Mouse (Mus musculus) embryonic fibroblast, embryonic 13.5 days (primary cell): Measurements from ENCODE around the gene Plaur. TPM values are rescaled to one million over a fixed set of nuclear protein-coding genes. Genes with fewer than 3 reads are reported as not detected.
"Not testable (repeated sequence)": the region's sequence is repeated elsewhere in the genome, so short reads cannot be mapped to it uniquely, and the experiment has no call there.

ENCODE experiments used
- H3K27ac ChIP-seq: 2 replicates; pipeline ENCODE4 v1.5.1; 2012; ENCODE audit warnings: low read length, control low read depth, inconsistent platforms; ENCODE audit not compliant: insufficient read depth
- H3K4me1 ChIP-seq: 2 replicates; pipeline ENCODE4 v1.6.1; 2011; ENCODE audit warnings: low read length; ENCODE audit not compliant: control insufficient read depth, insufficient read depth
- H3K4me3 ChIP-seq: 2 replicates; pipeline ENCODE4 v1.5.1; 2011; ENCODE audit warnings: mild to moderate bottlenecking, control low read depth, low read length; ENCODE audit not compliant: insufficient read depth
- CTCF ChIP-seq: IDR thresholded peaks from 2 replicates; pipeline ENCODE4 v1.5.1; 2011; ENCODE audit warnings: mild to moderate bottlenecking, control low read depth, low read length, moderate library complexity, borderline replicate concordance; ENCODE audit not compliant: insufficient read depth
- POLR2A ChIP-seq: IDR thresholded peaks from 2 replicates; pipeline ENCODE4 v1.6.1; 2011; ENCODE audit warnings: low read depth, mild to moderate bottlenecking, control low read depth, low read length, moderate library complexity
- polyA plus RNA-seq: library from polyadenylated mRNA; stranded (reverse); fragments of >200 nt; gene quantifications from 2 replicates; pipeline ENCODE4 v1.2.4, GENCODE M21; 2011; ENCODE audit warnings: low read depth; ENCODE audit not compliant: missing spikeins, insufficient read length

Plaur gene
- polyA plus RNA-seq, 1 experiment: 35.2 TPM

GRCm38 (mm10) chr7:24474811-24475506 is 12.7 kb downstream of the Plaur start:
- TF ChIP-seq CTCF: 0 out of 2 replicates have a peak, but pooled peaks have one; percentile 4
- TF ChIP-seq POLR2A: no peak
- Histone ChIP-seq H3K27ac (no peak overlapping the region), H3K4me3 (no peak overlapping the region), H3K4me1 (no peaks in the 10 kb centered on the region)

GRCm38 (mm10) chr7:24476338-24476737 is 14.1 kb downstream of the Plaur start:
- TF ChIP-seq POLR2A: no peak
- no peak for TF ChIP-seq CTCF
- H3K4me3 ChIP-seq: no peak overlapping the region

GRCm38 (mm10) chr7:24476856-24477255 is 14.6 kb downstream of the Plaur start:
- Histone ChIP-seq H3K27ac (no peak overlapping the region), H3K4me1 (peaks cover 4% of the 10 kb centered on the region; the same call in 1 of the 2 replicates), H3K4me3 (no peak overlapping the region)
- no peak for TF ChIP-seq CTCF

More at GRCm38 (mm10) chr7:24476338-24476737, 14.1 kb downstream of the Plaur start:
- peaks cover 4% of the 10 kb centered on the region; the same call in 1 of the 2 replicates for H3K4me1 ChIP-seq
- no peak overlapping the region for H3K27ac ChIP-seq

GRCm38 (mm10) chr7:24478911-24479310 is 16.6 kb downstream of the Plaur start:
- no peak overlapping the region for H3K27ac ChIP-seq
- no peak for TF ChIP-seq CTCF
- no peak for TF ChIP-seq POLR2A
- no peak overlapping the region for H3K4me3 ChIP-seq
- peaks cover 4% of the 10 kb centered on the region; the same call in 1 of the 2 replicates for H3K4me1 ChIP-seq

GRCm38 (mm10) chr7:24479685-24480084 is 17.4 kb downstream of the Plaur start:
- H3K27ac ChIP-seq: no peak overlapping the region
- TF ChIP-seq POLR2A (no peak), CTCF (no peak)
- no peak overlapping the region for H3K4me3 ChIP-seq
- peaks cover 4% of the 10 kb centered on the region; the same call in 1 of the 2 replicates for H3K4me1 ChIP-seq

- no peak overlapping the region for H3K4me3 ChIP-seq
- H3K27ac ChIP-seq: no peak overlapping the region
- TF ChIP-seq POLR2A: no peak
- no peak for TF ChIP-seq CTCF
- peaks cover 4% of the 10 kb centered on the region; the same call in 1 of the 2 replicates for H3K4me1 ChIP-seq
Observed at GRCm38 (mm10) chr7:24480121-24480941, 18.0 kb downstream of the Plaur start.

- H3K27ac ChIP-seq: no peak overlapping the region
- TF ChIP-seq POLR2A (no peak), CTCF (no peak)
- H3K4me3 ChIP-seq: peak overlapping the region; percentile 44; the same call in 1 of the 2 replicates
- H3K4me1 ChIP-seq: peaks cover 4% of the 10 kb centered on the region; the same call in 1 of the 2 replicates
Observed at GRCm38 (mm10) chr7:24480986-24481473, 18.7 kb downstream of the Plaur start.

- TF ChIP-seq POLR2A (no peak), CTCF (no peak)
- H3K4me1 ChIP-seq: peaks cover 4% of the 10 kb centered on the region; the same call in 1 of the 2 replicates
- peak within 1 kb of the TSS; percentile 44 for H3K4me3 ChIP-seq
- H3K27ac ChIP-seq: no peak within 1 kb of the TSS
Observed at GRCm38 (mm10) chr7:24481474-24482207, 19.4 kb downstream of the Plaur start, which contains the start of gene Cadm4. Gene Cadm4, plus strand, starts transcription at chr7:24482023.

- Histone ChIP-seq H3K27ac (no peak overlapping the region), H3K4me1 (peaks cover 4% of the 10 kb centered on the region; the same call in 1 of the 2 replicates), H3K4me3 (peak overlapping the region; percentile 8; the same call in 1 of the 2 replicates)
- no peak for TF ChIP-seq POLR2A
- no peak for TF ChIP-seq CTCF
Observed at GRCm38 (mm10) chr7:24482208-24483020, 20.1 kb downstream of the Plaur start.

- H3K27ac ChIP-seq, H3K4me3 ChIP-seq, H3K4me1 ChIP-seq: not testable (repeated sequence)
Observed at GRCm38 (mm10) chr7:24483291-24483690, 21.0 kb downstream of the Plaur start.
